Mouse (Mus musculus) megakaryocyte, adult 5-6 weeks (primary cell): ENCODE results near the gene Tmem205. TPM values are rescaled to one million over a fixed set of nuclear protein-coding genes. Genes with fewer than 3 reads are reported as not detected.

Experiments used
- ATAC-seq: 2 replicates; pipeline ENCODE4 v1.8.0; 2016; ENCODE audit warnings: mild to moderate bottlenecking, inconsistent platforms; ENCODE audit not compliant: poor library complexity, severe bottlenecking
- total RNA-seq, 2 experiments: library from RNA; stranded (forward) in 1 of 2; stranded (reverse) in 1 of 2; fragments of 153-499, 151-499 nt in 1 of 2; fragments of 221-1000, 200-1000 nt in 1 of 2; gene quantifications; 2 replicates each; pipeline versions ENCODE4 v1.2.3 to v1.2.4; 2015 to 2017

Tmem205 gene
- total RNA-seq, 2 experiments from 2014 or later, result 14.1 to 48.2 TPM

- 0 out of 2 replicates have a peak, but pooled peaks have one; percentile 10 for ATAC-seq
Measured at GRCm38 (mm10) chr9:21947540-21948130, 20.3 kb upstream of the Tmem205 start.

- no peak for ATAC-seq
Measured at GRCm38 (mm10) chr9:21944267-21944666, 16.9 kb upstream of the Tmem205 start.

GRCm38 (mm10) chr9:21943638-21944037 is 16.3 kb upstream of the Tmem205 start:
- ATAC-seq, result no peak

- ATAC-seq, result no peak
Measured at GRCm38 (mm10) chr9:21943046-21943445, 15.7 kb upstream of the Tmem205 start.

GRCm38 (mm10) chr9:21938234-21938855 is 11.0 kb upstream of the Tmem205 start:
- no peak for ATAC-seq

GRCm38 (mm10) chr9:21937711-21938175 is 10.4 kb upstream of the Tmem205 start:
- ATAC-seq, result no peak

GRCm38 (mm10) chr9:21936692-21937570 is 9.6 kb upstream of the Tmem205 start, which contains the start of gene Plppr2:
Plppr2 (plus strand) TSS chr9:21937033.
- peak; percentile 97 for ATAC-seq

- ATAC-seq, result no peak
Measured at GRCm38 (mm10) chr9:21935466-21936131, 8.2 kb upstream of the Tmem205 start.

GRCm38 (mm10) chr9:21934021-21934420 is 6.7 kb upstream of the Tmem205 start:
- no peak for ATAC-seq

GRCm38 (mm10) chr9:21932445-21933137 is 5.2 kb upstream of the Tmem205 start:
- no peak for ATAC-seq

- no peak for ATAC-seq
Measured at GRCm38 (mm10) chr9:21932006-21932405, 4.7 kb upstream of the Tmem205 start.

GRCm38 (mm10) chr9:21929208-21929607 is 1.9 kb upstream of the Tmem205 start:
- no peak for ATAC-seq

- peak; percentile 34 for ATAC-seq
Measured at GRCm38 (mm10) chr9:21926784-21927183, 572 bp downstream of the Tmem205 start.

GRCm38 (mm10) chr9:21926155-21926554 is 1.2 kb downstream of the Tmem205 start:
- ATAC-seq, result no peak

- no peak for ATAC-seq
Measured at GRCm38 (mm10) chr9:21925506-21925905, 1.9 kb downstream of the Tmem205 start.

- ATAC-seq, result no peak
Measured at GRCm38 (mm10) chr9:21925034-21925433, 2.3 kb downstream of the Tmem205 start.

GRCm38 (mm10) chr9:21924099-21924493 is 3.3 kb downstream of the Tmem205 start:
- ATAC-seq, result peak; percentile 78

GRCm38 (mm10) chr9:21923490-21924098 is 3.8 kb downstream of the Tmem205 start:
- no peak for ATAC-seq

GRCm38 (mm10) chr9:21923036-21923435 is 4.3 kb downstream of the Tmem205 start:
- ATAC-seq, result no peak
